Mouse (Mus musculus): ENCODE results near the gene Cbx3.

The Cbx3 gene

GRCm38 (mm10) chr6:51523807-51524320, 53.7 kb downstream of the Cbx3 start, which contains the start of gene Snx10:
Snx10 (plus strand) TSS chr6:51523901.
- DNase-seq (ENCODE audit: low spot score in 2 of 2), result peak in 1 of 2 experiments; percentile 56

- DNase-seq (ENCODE audit: low spot score in 2 of 2), result peak in 1 of 2 experiments; percentile 20
These were observed 54.3 kb downstream of the Cbx3 start for GRCm38 (mm10) chr6:51524321-51524931.

- no peak for DNase-seq (ENCODE audit: low spot score in 2 of 2)
These were observed 54.8 kb downstream of the Cbx3 start for GRCm38 (mm10) chr6:51525001-51525400.

GRCm38 (mm10) chr6:51529457-51529856, 59.3 kb downstream of the Cbx3 start:
- DNase-seq (ENCODE audit: low spot score in 2 of 2), result no peak

Measured in frontal cortex, postnatal 14 days (tissue).